Mouse (Mus musculus): Measurements from ENCODE around the gene Cyp2d11. TPM values are rescaled to one million over a fixed set of nuclear protein-coding genes. Genes with fewer than 3 reads are reported as not detected.
"Not testable (repeated sequence)": the region's sequence is repeated elsewhere in the genome, so short reads cannot be mapped to it uniquely, and the experiment has no call there.

Cyp2d11 gene
- under 1 TPM in 1 of 2 experiments, not detected in 1; 0.63 TPM for total RNA-seq (2021)
- long read RNA-seq, experiment 1 = 0 reads
- long read RNA-seq, experiment 2 = 0 reads

GRCm38 (mm10) chr15:82393922-82394321 is at the start of gene Cyp2d11:
Cyp2d11 (minus strand) TSS chr15:82394022.
- not testable (repeated sequence) for DNase-seq (ENCODE audit: low spot score in 2 of 2)

DNA sequence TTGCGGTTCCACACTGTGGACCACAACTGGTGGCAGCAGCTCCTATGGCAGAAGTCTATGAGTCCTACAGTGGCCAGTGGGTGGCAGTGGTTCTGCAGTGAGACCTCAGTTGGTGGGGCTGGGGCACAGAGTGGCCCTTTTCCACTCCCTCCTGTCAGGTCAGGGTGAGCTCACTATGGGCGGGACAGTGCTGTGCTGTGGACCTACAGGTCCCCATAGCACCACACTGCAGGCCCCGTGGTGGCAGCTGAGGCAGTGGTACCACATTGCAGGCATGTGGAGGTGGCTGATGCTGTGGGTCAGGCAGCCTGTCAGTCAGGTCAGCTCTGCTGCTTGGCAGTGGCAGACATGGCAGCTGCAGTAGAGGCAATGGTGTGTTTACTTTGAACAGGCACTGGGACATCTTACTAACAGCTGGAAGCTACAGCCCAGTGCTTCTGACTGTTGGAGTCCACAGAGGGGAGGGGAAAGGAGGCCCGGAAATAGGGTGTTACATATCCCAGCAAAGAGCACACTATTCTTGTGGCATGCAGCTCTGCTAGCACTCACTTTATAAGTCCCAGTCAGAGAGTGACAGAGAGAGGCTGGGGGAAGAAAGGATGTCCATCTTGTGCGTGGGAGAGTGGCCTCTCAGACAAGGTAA is 44.3 kb upstream of the Cyp2d11 start:
- DNase-seq (ENCODE audit: low spot score in 2 of 2) = no peak

- DNase-seq (ENCODE audit: low spot score in 2 of 2) = no peak
These were observed 41.8 kb upstream of the Cyp2d11 start for GRCm38 (mm10) chr15:82435606-82436005.

DNA sequence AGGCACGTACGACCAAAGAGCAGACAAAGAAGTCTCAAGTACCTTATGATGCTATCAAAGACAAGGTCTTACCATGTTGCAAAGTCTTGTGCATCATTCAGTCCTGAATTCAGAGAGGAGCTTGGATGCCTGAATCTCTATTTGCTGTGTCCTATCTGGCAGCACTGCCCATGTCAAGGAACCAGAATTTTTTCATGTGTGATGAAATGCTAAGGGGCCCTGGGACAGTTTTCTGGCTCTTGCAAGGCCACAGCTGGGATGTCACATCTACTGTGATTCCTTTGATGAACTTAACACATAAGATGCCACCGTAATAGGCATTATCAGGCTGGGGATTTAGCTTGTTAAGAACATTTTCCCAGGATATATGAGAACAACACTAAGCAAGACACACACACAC is 41.2 kb upstream of the Cyp2d11 start:
- DNase-seq (ENCODE audit: low spot score in 2 of 2) = no peak

- no peak for DNase-seq (ENCODE audit: low spot score in 2 of 2)
These were observed 40.7 kb upstream of the Cyp2d11 start for GRCm38 (mm10) chr15:82434541-82434940.

DNA sequence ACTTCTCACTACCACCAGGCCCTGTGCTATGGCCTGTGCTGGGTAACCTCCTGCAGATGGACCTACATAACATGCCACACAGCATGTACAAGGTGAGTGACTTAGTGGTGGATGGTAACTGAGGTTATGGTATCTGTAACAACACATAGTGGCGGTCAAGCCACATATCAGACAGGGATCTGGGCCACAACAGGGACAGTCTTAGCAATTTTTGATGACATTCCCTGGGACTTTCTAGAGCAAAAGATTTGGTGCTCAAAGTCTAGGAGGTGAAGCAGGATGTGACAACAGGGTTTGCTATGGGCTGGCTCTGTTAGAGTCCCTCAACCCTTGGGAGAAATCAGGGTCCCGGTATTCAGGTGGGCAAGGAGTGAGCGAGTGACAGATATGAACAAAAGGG is 39.8 kb upstream of the Cyp2d11 start:
- no peak for DNase-seq (ENCODE audit: low spot score in 2 of 2)

- DNase-seq (ENCODE audit: low spot score in 2 of 2) = no peak
These were observed 39.3 kb upstream of the Cyp2d11 start, which contains the start of gene Cyp2d9 for GRCm38 (mm10) chr15:82433137-82433536. Cyp2d9 (plus strand) TSS chr15:82433437.

DNA sequence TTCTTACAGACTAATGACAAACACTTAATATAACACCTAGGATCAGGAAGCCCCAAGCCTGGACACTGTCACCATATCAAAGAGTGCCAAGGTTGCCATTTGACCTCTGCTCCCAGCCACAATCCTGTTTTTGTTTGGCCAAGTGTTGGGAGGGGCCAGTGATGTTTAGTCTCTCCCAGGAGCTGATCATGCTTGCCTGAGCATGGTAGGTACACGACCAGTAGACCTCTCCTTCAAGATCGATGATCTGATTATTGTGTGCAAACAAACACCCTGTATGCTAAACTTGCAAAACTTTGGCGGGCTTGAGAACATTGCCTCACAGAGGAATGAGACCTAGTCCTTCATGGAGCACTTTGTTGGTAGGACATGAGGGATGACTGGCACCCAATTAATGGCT is 29.6 kb upstream of the Cyp2d11 start:
- no peak for DNase-seq (ENCODE audit: low spot score in 2 of 2)

GRCm38 (mm10) chr15:82422935-82423334 is 29.1 kb upstream of the Cyp2d11 start:
- DNase-seq (ENCODE audit: low spot score in 2 of 2) = no peak

GRCm38 (mm10) chr15:82418616-82419015 is 24.8 kb upstream of the Cyp2d11 start:
- DNase-seq (ENCODE audit: low spot score in 2 of 2) = no peak

- DNase-seq (ENCODE audit: low spot score in 2 of 2) = peak; percentile 74 to 79
These were observed 23.3 kb upstream of the Cyp2d11 start for GRCm38 (mm10) chr15:82416797-82417789.

GRCm38 (mm10) chr15:82407536-82407935 is 13.7 kb upstream of the Cyp2d11 start:
- DNase-seq (ENCODE audit: low spot score in 2 of 2) = no peak

GRCm38 (mm10) chr15:82406981-82407380 is 13.2 kb upstream of the Cyp2d11 start, which contains the start of gene Cyp2d10:
Cyp2d10 (minus strand) TSS chr15:82407195.
- DNase-seq (ENCODE audit: low spot score in 2 of 2) = no peak

GRCm38 (mm10) chr15:82404163-82404562 is 10.3 kb upstream of the Cyp2d11 start:
- no peak for DNase-seq (ENCODE audit: low spot score in 2 of 2)

DNA sequence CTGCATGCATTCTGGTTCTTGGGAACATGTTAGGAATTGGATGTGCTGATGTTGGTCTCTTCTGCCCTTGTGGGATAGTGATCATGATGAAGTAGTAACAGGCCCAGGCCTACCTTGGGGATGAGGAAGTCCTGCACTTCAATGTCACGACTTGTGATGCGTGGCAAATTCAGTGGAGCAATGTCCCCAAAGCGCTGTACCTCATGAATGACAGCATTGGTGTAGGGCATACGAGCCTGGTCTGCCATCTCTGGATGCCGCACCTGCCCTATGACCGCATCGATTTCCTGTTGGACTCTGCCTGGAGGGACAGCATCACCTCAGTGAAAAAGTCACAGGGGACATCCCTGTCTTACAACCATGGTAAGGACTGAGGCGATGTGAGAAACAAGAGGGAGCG is 9.8 kb upstream of the Cyp2d11 start:
- DNase-seq (ENCODE audit: low spot score in 2 of 2) = no peak

DNA sequence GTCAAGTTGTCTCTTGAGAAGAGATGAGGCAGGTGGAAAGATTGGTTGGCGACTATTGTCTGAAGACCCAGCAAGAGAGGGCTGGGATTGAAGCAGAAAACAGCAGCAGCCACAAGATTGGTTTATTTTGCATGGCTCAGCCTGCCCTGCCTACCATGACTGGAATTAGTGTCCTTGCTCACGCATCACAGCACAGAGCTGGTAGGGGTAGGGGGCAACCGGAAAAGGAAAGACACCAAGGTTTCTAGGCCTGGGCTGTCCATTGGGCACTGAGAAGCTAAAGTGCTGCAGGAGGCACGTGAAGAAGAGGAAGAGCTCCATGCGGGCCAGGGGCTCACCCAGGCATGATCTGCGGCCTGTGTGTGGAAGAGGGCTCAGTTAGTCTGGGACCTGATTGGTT is 8.9 kb upstream of the Cyp2d11 start:
- no peak for DNase-seq (ENCODE audit: low spot score in 2 of 2)

DNA sequence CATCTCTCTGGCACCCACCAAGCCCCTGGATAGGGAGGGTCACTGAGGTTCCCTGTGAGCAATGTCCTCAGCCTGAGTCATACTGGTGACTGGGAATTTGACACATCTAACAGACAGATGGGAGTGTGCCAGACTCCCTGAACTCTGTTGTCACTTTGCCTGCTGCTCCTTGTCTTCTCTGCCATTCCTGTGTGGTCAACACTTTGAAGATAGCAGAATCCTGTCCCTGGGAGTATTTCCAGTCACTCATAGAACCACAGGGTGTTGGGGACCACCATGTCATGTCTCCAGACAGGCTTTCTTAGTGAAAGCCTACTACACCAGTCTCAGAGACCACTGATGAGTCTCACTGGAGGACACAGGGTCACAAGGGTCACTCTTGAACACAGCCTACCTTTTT is 8.3 kb upstream of the Cyp2d11 start:
- DNase-seq (ENCODE audit: low spot score in 2 of 2) = no peak

DNA sequence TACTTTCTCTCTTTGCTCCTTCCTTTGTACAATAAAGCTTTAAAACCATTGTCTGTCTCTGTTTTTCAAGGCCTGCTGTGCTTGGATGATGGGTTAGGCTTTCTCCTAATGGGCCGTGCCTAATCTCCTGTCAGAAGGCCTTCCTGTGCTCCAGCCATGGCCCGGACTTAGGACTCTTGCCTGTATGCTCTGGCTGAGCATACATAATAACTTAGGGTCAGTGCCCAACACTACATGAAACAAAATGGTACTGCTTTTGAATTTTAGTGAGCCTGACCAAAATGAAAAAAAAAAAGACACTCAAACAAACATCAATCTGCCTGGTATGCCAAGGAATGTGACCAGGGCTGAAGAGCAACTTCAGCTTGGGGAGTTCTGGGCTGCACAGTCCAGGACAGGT is 7.7 kb upstream of the Cyp2d11 start:
- no peak for DNase-seq (ENCODE audit: low spot score in 2 of 2)

- not testable (repeated sequence) for DNase-seq (ENCODE audit: low spot score in 2 of 2)
These were observed 2.1 kb upstream of the Cyp2d11 start for GRCm38 (mm10) chr15:82395955-82396354.

- not testable (repeated sequence) for DNase-seq (ENCODE audit: low spot score in 2 of 2)
These were observed 3.9 kb downstream of the Cyp2d11 start for GRCm38 (mm10) chr15:82389916-82390315.

GRCm38 (mm10) chr15:82385729-82386128 is 8.1 kb downstream of the Cyp2d11 start:
- no peak for DNase-seq (ENCODE audit: low spot score in 2 of 2)

DNA sequence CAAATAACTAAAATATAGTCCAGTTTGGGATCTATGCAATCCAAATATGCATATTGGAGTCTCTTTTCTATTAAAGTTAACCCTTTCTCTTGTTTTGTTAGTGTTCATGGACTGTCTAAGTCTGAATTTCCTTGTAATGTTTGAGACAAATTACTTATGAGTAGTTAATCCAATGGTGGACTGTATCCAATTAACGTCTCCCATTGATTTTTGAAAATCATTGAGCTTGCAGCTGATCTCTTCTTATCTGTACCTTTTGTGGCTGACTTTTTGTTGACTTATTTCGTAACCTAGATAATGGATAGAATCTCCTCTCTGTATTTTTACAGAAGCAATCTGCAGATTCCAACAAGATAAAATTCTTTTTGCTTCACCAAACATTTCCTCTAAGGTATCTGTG is 11.4 kb downstream of the Cyp2d11 start:
- no peak for DNase-seq (ENCODE audit: low spot score in 2 of 2)
